Mouse (Mus musculus) gastrocnemius, postnatal 10 days (tissue): ENCODE data around the gene Plk4. TPM values are rescaled to one million over a fixed set of nuclear protein-coding genes. Genes with fewer than 3 reads are reported as not detected.
A peak's percentile ranks its signal among the peaks of the same experiment; 100 is the strongest.
"Not testable (repeated sequence)": the region's sequence is repeated elsewhere in the genome, so short reads cannot be mapped to it uniquely, and the experiment has no call there.

Experiments
- DNase-seq: peaks from one replicate; pipeline ENCODE4 v3.0.0; 2021; ENCODE audit warnings: mixed read lengths
- long read RNA-seq, 2 experiments: library from polyadenylated mRNA; stranded (forward); transcript quantifications; one replicate each; pipeline ENCODE4 v2.0.0; 2021
- total RNA-seq, 2 experiments: library from RNA; stranded (reverse); gene quantifications; 2 replicates each; pipeline ENCODE4 v1.2.3; 2021

The Plk4 gene
- total RNA-seq: 10 to 100 TPM in 1 of 2 experiments, 1 to 10 TPM in 1; 4.3 to 15.4 TPM
- long read RNA-seq, experiment 1, transcript Plk4-201 (16 exons, 3,479 nt): major isoform, 7 of 11 reads
- long read RNA-seq, experiment 1, partial matches to known transcripts: 0 of 11 reads
- long read RNA-seq, experiment 1, other reads (novel, unspliced or antisense): 2 of 11 reads
- long read RNA-seq, experiment 2, transcript Plk4-201 (16 exons, 3,479 nt): major isoform, 8 of 9 reads
- long read RNA-seq, experiment 2, partial matches to known transcripts: 0 of 9 reads
- long read RNA-seq, experiment 2, other reads (novel, unspliced or antisense): 1 of 9 reads

DNA sequence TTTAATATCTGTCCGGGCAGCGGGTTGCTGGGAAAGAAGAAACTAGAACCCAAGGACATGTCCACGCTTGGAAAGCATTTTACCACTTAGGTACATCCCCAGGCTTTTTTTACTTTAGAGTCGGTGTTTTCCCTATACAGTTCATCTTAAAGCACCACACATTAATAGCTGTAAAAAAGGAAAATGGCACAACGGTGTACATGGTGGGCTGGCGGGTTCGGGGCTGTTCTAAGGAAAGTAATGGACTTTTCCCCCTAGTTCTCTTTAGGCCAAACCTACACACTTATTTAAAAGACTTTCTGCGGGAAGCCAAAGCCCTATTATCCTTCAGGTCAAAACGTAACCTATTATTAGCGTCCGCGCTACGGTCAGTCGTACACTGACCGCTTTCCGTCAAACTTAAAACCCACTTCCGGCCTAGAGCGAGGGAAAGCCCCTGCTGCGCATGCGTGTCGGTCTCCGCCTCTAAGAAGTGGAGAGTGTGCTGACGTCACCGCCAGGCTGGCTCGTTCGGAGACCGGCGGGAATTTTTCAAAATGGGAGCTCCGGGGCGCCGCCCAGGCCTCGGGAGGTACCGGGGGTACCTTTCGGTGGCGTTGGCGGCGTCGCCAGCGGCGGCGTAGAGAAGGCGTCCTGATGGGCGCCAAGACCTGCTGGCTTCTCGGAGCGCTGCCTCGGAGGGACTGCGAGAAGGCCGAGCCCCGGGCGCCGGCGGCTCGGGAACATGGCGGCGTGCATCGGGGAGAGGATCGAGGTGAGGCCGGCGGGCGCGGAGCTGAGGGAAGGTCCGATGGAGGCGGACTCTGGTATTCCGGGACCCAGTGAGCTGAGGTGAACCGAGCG lies at the start of gene Plk4:
Plk4 (plus strand) TSS at position 490 of the 843 bp plus-strand sequence.
- DNase-seq: peak; percentile 98

- DNase-seq: no peak
These were observed 39.1 kb upstream of the Plk4 start for GRCm38 (mm10) chr3:40760746-40761145.

GRCm38 (mm10) chr3:40761312-40761711 lies 38.5 kb upstream of the Plk4 start:
- no peak for DNase-seq

DNA sequence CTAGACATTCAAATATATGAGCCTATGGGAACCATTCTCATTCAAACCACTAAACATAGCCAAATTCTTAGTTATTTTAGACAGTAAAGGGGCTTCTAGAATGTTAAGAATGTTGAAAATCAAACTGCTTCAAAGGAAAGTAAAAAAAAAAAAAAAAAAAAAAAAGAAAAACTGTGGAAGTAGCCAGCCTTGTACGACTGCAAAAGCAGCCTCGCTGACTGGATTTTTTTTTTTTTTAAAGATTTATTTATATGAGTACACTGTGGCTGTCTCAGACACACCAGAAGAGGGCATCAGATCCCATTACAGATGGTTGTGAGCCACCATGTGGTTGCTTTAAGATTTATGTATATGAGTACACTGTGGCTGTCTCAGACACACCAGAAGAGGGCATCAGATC lies 6.0 kb upstream of the Plk4 start:
- no peak for DNase-seq

DNA sequence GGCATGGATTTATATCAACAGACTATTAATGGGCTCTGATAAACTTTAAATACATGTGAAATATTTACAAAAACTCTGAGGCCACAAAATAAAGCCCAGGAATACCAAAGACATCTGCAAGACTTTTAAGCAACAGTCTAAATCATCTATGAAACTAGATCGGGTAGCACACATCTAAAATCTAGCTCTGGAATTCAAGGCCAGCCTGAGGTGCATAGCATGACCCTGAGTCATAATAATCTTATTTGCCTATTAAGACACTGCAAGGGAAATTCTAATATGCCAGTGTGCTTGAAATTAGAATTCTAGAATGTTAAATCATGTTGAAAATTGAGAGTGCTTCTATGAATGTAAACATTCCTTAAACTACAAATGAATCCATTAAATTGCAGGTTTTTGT lies 1.8 kb upstream of the Plk4 start:
- no peak for DNase-seq

GRCm38 (mm10) chr3:40798500-40798899 lies 1.3 kb upstream of the Plk4 start:
- no peak for DNase-seq

- DNase-seq: peak; percentile 53
These were observed 579 bp downstream of the Plk4 start for GRCm38 (mm10) chr3:40800373-40800823.

DNA sequence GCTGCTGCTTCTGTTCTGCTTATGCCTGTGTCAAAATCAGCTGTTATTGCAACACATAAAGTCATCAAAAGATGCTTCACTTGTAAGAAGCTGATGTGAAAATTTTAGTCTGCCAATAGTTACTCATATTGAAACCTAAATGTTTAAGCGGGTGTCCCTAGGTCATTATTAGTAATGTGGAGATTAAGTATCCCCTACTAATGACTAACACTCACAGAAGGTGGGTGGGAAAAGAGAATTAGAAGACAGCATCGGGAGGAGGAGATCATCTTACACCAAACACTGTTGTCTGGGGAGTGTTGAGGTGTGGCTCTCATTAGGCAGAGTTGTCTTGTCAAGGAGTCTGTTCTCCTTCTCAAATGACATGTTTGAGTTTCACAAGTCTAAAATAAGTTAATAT lies 7.1 kb downstream of the Plk4 start:
- DNase-seq: no peak

DNA sequence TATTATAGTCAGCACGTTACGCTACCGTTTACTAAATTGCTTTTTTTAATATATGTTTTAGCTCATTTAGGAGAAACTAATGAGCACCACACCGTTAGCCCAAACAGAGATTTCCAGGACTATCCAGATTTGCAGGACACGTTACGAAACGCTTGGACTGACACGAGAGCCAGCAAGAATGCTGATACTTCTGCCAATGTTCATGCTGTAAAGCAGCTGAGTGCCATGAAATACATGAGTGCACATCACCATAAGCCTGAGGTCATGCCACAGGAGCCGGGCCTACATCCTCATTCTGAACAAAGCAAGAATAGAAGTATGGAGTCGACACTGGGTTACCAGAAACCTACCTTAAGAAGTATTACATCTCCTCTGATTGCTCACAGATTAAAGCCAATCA lies 8.9 kb downstream of the Plk4 start:
- no peak for DNase-seq

GRCm38 (mm10) chr3:40809894-40810293 lies 10.1 kb downstream of the Plk4 start:
- DNase-seq: no peak

DNA sequence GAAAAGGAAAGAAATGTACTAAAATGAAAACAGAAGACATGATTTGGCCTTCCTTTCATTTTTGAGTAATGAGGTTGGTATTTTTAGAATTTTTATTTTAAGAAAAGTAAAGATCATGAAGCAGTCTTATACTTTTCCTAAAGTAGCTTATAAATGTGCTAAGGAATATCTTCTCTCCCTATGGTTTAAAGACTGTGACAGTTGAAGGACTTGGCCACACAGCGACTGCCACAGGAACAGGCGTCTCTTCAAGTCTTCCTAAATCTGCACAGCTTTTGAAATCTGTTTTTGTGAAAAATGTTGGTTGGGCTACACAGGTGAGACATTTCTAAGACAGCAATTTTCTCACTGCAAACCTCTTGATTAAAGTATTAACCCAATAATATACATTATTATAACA lies 13.5 kb downstream of the Plk4 start:
- DNase-seq: no peak

GRCm38 (mm10) chr3:40845521-40845920 lies 45.7 kb downstream of the Plk4 start:
- DNase-seq: not testable (repeated sequence)

DNA sequence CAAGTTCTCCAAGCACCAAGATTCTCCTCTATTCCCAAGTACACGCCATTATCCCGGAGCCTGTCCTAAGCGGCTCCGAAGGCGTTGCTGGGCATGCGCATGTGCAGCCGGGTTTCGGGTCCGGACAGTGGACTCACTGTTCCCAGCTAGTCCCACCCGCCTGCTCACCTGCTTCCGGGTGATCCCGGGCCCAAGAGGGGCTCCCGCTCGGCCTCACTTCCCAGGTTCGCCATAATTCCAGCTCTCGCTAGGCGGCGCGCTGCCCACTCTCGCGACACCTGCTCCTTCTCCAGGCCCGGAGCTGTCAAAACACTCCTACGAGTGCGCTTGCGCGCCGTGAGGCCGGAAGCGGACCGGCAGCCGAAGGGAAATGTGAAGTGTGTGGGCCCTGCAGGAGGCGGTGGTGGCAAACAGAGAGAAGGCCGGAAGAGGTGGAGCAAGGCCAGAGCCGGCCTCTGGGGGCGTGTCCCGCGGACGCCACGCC lies 46.7 kb downstream of the Plk4 start, which contains the start of gene Mfsd8:
Mfsd8 (minus strand) TSS at position 414 of the 484 bp plus-strand sequence.
- DNase-seq: peak; percentile 89

DNA sequence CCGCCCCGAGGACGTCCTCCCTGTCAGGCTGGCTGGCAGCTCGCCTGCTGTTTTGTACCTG lies 47.0 kb downstream of the Plk4 start, which contains the start of gene Abhd18:
Abhd18 (plus strand) TSS at position 14 of the 61 bp plus-strand sequence.
- DNase-seq: not testable (repeated sequence)

DNA sequence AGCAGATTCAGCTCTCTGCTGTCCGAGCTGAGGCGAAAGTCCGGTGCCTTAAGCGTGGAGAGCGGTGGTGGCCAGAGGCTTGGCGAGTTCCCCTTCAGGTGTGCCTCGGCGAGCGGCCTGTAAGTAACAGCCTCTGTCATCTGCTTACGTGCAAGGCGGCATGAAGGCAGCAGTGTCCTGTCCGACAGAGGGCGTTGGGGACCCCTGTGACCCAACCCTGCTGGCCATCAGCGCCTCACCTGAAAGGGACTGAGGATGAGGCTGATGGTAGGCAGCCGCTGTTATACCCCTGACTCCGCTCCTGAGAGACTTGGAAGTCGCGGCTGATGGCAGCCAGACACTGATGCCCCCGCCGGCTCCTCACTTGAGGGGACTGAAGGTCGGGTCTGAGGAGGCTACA lies 47.2 kb downstream of the Plk4 start:
- DNase-seq: peak; percentile 20

GRCm38 (mm10) chr3:40847936-40848335 lies 48.1 kb downstream of the Plk4 start:
- DNase-seq: not testable (repeated sequence)

GRCm38 (mm10) chr3:40853123-40853738 lies 53.4 kb downstream of the Plk4 start:
- not testable (repeated sequence) for DNase-seq

Other genes starting within 250 kb of the Plk4 start
- gene Slc25a31, start 91.2 kb upstream of the Plk4 start, total RNA-seq: not detected
- gene Hspa4l, start 55.5 kb upstream of the Plk4 start, total RNA-seq: 1 to 10 TPM; 7.3 to 9.0 TPM
- 10 to 100 TPM; 12.1 to 12.4 TPM for gene Mfsd8, start 46.9 kb downstream of the Plk4 start, total RNA-seq
- gene Abhd18, start 47.0 kb downstream of the Plk4 start, total RNA-seq: 10 to 100 TPM; 11.0 to 11.6 TPM
- gene 1700034I23Rik, start 102.5 kb downstream of the Plk4 start, total RNA-seq: under 1 TPM in 1 of 2 experiments, not detected in 1; 0.18 TPM
- gene Larp1b, start 149.8 kb downstream of the Plk4 start, total RNA-seq: 10 to 100 TPM; 57.5 to 67.2 TPM